Mouse (Mus musculus) right cerebral cortex, postnatal 14 days (tissue): ENCODE measurements around the gene B230118H07Rik.

Experiments
- DNase-seq: peaks from one replicate; pipeline ENCODE4 v3.0.0; 2022

B230118H07Rik gene

GRCm38 (mm10) chr2:101638979-101639839 is 10.1 kb downstream of the B230118H07Rik start:
- no peak for DNase-seq

- peak; percentile 42 for DNase-seq
Measured at GRCm38 (mm10) chr2:101628297-101629236, 20.8 kb downstream of the B230118H07Rik start.

GRCm38 (mm10) chr2:101627227-101627626 is 22.1 kb downstream of the B230118H07Rik start:
- DNase-seq, result no peak

DNA sequence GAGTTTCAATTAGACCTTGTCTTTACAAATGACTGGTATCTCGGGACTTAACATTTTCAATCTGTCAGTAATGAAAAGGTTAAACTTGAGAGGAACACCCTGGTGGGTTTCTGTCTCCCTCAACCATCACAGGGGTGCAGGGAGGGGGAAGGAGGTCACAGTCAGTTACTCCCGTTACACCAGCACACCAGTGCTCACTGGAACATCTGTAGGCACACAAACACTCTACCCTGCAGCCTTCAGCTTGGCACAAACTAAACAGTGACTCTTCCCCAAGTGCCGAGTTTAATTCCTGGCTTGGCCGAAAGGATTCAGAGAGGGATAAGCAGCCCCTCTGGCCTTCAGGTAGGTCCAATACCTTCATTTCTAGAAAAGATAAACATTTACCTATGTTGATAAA is 24.8 kb downstream of the B230118H07Rik start, which contains the start of gene Rag2:
TSS of gene Rag2 (plus strand) at position 193 of the 400 bp plus-strand sequence.
- DNase-seq, result no peak

DNA sequence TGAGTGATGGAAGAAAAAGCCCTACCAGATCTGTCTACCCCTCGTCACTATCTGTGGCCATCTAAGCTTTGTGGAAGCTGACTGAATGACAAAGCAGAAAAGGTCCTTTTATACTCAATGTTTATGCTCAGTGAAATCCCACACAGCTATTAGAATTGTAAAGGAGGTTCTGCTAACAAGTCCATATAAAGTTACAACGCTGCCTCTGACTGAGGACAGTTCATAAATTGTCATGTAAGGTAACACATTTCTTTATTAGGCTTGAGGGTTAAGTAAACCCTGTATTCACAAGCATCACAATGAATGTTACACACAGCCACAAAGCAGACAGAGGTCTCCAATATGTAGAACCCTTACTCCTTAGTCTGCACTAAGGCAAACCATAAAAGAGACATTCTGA is 25.3 kb downstream of the B230118H07Rik start:
- DNase-seq, result no peak

- no peak for DNase-seq
Measured at GRCm38 (mm10) chr2:101623042-101623441, 26.3 kb downstream of the B230118H07Rik start.

DNA sequence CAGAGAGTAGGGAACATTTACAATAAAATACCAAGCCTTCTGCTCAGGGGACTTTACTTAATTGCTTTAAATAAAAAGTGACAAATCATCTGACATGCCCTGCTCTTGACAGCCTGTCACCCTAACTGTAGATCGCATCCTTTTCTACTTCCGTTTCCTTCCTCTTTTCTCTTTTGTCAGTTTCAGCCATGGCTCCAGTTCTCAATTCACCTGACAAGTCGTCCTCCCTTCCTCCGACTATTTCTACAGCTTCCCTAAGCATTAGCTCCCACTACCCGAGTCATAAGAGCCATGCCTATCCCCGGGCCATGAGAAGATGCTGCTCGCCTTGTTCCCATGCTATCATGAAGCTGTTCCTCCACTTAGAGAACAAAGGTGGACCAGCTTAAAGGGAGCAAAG is 27.7 kb downstream of the B230118H07Rik start:
- DNase-seq, result no peak

DNA sequence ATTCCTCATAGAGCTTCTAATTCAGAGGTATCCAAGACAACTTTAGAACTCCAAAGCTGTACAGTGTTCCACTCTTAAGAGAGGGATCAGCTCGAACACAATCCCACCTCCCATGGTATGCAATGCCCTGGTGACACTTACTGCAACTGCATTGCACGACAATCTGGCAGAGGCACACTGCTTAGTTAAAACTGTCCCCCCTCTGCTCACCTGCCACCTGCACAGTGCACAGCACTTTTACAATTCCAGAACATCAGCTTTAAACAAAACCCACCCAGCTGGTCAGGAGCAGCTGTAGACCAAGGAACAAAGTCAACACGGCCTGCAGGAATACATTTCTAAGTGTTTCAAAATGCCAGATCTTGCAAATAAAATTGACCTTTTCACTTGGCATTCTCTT is 28.4 kb downstream of the B230118H07Rik start:
- DNase-seq, result no peak

GRCm38 (mm10) chr2:101618373-101618772 is 31.0 kb downstream of the B230118H07Rik start:
- no peak for DNase-seq

DNA sequence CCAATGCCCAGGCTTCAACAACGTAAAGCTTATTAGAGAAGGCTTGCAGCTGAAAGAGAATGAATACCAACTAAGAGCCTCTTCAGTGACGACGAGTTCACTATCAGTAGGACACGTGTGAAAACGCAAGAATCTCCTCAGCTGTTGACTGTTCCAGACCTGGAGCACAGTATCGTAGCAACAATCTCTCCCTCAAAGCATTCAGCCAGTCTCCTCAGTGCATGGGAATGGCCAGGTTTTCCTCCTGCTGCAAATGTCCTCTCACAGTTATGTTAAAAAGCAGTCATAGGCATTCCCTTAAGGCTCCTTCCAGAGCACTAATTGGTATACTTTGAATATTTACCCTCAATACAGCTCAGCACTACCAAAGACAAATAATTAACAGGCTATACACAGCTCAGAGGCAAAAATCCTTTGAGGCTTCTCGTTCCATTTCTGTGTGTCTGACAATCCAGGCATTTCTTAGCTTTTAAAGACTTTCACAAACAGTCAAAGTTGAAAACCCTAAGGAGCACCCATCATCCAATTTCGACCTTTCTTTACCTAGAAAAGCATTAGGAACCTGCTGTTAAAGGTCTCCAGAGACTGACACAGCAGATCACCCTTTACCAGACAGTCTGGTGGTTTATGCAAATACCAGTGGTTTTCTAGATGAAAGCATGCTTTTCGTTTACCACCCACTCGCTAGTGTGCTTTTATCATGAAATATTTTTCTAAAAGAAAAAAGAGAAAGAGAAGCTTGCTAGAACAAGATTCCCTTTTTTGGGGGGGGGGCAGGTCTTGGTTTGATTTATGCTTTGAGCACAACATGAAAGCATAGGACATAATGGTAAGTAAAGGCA is 33.6 kb downstream of the B230118H07Rik start:
- no peak for DNase-seq

DNA sequence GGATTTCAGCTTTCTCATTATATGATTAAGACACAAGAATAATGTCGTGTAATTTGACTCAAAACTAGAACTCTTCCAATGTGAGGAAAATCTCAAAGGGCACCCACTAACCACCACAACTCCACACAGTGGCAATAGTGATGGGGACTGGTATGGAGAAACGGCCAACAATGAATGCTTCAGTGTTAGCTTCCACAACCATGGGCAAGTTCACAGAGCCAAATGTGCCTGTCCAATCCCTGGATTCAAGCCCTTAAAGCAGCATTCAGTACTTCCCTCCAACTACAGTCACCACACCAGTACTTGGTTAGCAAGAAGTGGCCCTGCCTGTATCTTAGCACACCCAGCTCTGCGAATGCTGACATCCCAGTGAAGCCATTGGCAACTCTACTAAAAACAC is 38.5 kb downstream of the B230118H07Rik start:
- DNase-seq, result no peak

DNA sequence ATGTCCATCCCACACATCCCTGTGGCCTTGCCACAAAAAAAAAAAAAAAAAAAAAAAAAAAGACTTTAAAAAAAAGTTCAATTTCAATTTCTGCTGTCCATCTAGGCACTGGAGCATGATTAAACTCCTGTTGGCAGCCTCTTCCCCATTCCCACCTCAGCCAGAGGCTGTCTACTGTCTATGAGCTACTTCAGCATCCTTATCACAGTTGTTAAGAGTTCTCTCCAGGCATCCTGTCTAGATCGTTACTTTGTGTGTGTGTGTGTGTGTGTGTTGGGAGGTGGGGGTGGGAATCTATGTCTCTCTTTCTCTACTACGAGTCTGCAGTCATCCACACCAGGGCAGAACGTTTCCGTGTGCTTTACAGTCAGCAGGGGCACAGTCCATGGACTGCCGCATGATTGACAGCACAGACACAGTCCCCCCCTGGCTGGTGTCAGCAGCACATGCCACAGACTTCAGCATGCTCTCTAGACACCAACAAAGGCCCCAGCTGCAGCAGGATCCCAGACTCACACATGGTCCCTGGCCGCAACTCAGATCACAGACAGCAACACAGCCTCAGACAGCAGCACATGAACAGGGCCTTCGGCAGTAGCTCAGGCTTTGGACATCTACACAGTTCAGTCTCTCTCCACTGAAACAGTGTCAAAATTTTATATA is 41.0 kb downstream of the B230118H07Rik start:
- DNase-seq, result no peak

DNA sequence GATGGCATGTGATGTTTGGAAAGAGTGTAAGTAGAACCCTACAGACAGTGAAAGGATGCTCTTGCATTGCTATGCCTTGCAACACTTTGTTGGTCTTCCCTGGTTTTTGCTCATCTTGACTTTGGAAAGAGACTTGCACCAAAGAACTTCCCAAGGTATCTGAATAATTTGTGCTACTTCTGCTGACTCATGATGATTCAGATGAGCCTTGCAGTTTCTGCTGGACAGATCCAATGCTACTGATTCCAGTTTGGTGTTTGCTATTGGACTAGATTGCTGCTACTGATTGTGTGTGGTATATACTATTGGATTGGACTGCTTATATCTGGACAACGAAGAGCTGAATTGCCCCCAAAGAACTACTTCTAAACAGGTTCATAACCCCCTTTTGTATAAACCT is 46.2 kb downstream of the B230118H07Rik start:
- no peak for DNase-seq

- DNase-seq, result peak; percentile 32
Measured at GRCm38 (mm10) chr2:101600703-101601102, 48.6 kb downstream of the B230118H07Rik start.

- DNase-seq, result no peak
Measured at GRCm38 (mm10) chr2:101598190-101599181, 50.8 kb downstream of the B230118H07Rik start.

GRCm38 (mm10) chr2:101597186-101597585 is 52.1 kb downstream of the B230118H07Rik start:
- no peak for DNase-seq

- DNase-seq, result no peak
Measured at GRCm38 (mm10) chr2:101594681-101595080, 54.7 kb downstream of the B230118H07Rik start.

DNA sequence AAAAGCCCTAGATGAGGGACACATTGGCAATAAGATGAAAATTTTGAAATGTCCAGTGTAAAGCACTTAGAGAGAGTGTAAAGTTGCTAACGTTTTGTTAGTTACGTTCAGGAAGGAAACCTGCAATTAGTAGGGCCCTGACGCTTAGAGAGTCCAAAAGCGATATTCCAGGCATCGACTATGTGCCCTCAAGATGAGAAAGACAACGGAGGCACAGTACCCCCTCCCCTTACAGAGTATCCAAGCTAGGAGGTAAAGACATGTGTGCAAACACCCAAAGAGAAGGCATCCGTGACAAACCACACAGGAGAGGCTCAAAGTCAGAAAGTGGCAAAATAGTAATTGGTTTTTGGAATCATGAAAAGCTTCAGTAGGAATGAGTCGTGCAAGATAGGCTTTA is 56.4 kb downstream of the B230118H07Rik start:
- DNase-seq, result no peak

- no peak for DNase-seq
Measured at GRCm38 (mm10) chr2:101592023-101592841, 57.1 kb downstream of the B230118H07Rik start.

GRCm38 (mm10) chr2:101591356-101591755 is 58.0 kb downstream of the B230118H07Rik start:
- DNase-seq, result no peak
